Comparison of ENCODE assay signal across 8 mouse cellular contexts in genomic region chr7:99139841-99140491, GRCm38 (mm10). TPM values are rescaled to one million over a fixed set of nuclear protein-coding genes. Genes with fewer than 3 reads are reported as not detected.
DNase-seq lines count a peak whose midpoint lies in the region; ATAC-seq and TF ChIP-seq lines count a peak whose summit lies in the region.

No protein-coding gene starts in this region.

- under 1% methylated on average over 13 of the region's 13 CpGs for WGBS in embryonic facial prominence, embryonic 12.5 days
- under 1% methylated on average over 13 of the region's 13 CpGs for WGBS in intestine, embryonic 16.5 days
- WGBS in midbrain, embryonic 11.5 days, result under 1% methylated on average over 13 of the region's 13 CpGs

- peaks cover 57% of the 10 kb centered on the region for H3K79me2 ChIP-seq in C2C12 (ENCODE audit: control insufficient read depth, insufficient read depth)

- H3K27ac ChIP-seq in embryonic facial prominence, embryonic 12.5 days, result peak overlapping the region; percentile 86
- peak overlapping the region; percentile 92 for H3K27ac ChIP-seq in intestine, embryonic 16.5 days (ENCODE audit: low read length)
- H3K27ac ChIP-seq in midbrain, embryonic 11.5 days (ENCODE audit: low read depth, low read length), result no peak overlapping the region

- peaks cover 29% of the 10 kb centered on the region for H3K79me3 ChIP-seq in C2C12 (ENCODE audit: low read depth)

- H3K9me3 ChIP-seq in embryonic facial prominence, embryonic 12.5 days, result no peaks in the 10 kb centered on the region
- H3K9me3 ChIP-seq in intestine, embryonic 16.5 days (ENCODE audit: control insufficient read depth, low read length), result 0 out of 2 replicates have a peak, but pooled peaks cover 5% of the 10 kb centered on the region
- no peaks in the 10 kb centered on the region for H3K9me3 ChIP-seq in midbrain, embryonic 11.5 days (ENCODE audit: control insufficient read depth, low read length)

- peak; percentile 51 for DNase-seq in cerebellum, adult 9-10 months
- no peak for DNase-seq in cerebellum, postnatal 4 days (ENCODE audit: low spot score in 2 of 2)
- DNase-seq in midbrain, embryonic 11.5 days (ENCODE audit: low spot score, missing footprints), result peak; percentile 90
- DNase-seq in adrenal gland, adult 18-20 months (ENCODE audit: low spot score in 2 of 2), result no peak

- H3ac ChIP-seq in C2C12 (ENCODE audit: control insufficient read depth, insufficient read length, low read depth), result peak overlapping the region; percentile 93

- no peak for ATAC-seq in embryonic facial prominence, embryonic 12.5 days (ENCODE audit: insufficient number of reproducible peaks, insufficient read depth, low FRiP score, low TSS enrichment)
- peak; percentile 8; the same call in 1 of the 2 replicates for ATAC-seq in intestine, embryonic 16.5 days
- no peak for ATAC-seq in midbrain, embryonic 11.5 days (ENCODE audit: low FRiP score)
- ATAC-seq in monocyte, adult 5-6 weeks (replicated peaks; ENCODE audit: insufficient number of reproducible peaks, low FRiP score, low TSS enrichment, poor library complexity, severe bottlenecking), result no peak

- no peaks in the 10 kb centered on the region for H3K36me3 ChIP-seq in C2C12 (ENCODE audit: control insufficient read depth, insufficient read depth)
- no peaks in the 10 kb centered on the region for H3K36me3 ChIP-seq in embryonic facial prominence, embryonic 12.5 days
- no peaks in the 10 kb centered on the region for H3K36me3 ChIP-seq in intestine, embryonic 16.5 days (ENCODE audit: control insufficient read depth, insufficient read depth, low read length)
- no peaks in the 10 kb centered on the region for H3K36me3 ChIP-seq in midbrain, embryonic 11.5 days (ENCODE audit: control insufficient read depth, insufficient read depth, low read length)

- H3K9ac ChIP-seq in embryonic facial prominence, embryonic 12.5 days, result peak overlapping the region; percentile 91
- H3K9ac ChIP-seq in intestine, embryonic 16.5 days (ENCODE audit: low read depth, low read length), result peak overlapping the region; percentile 97
- peak overlapping the region; percentile 4; the same call in 1 of the 2 replicates for H3K9ac ChIP-seq in midbrain, embryonic 11.5 days (ENCODE audit: low read length)

- peak overlapping the region; percentile 86 for H3K4me2 ChIP-seq in embryonic facial prominence, embryonic 12.5 days (replicated peaks)
- peak overlapping the region; percentile 79 for H3K4me2 ChIP-seq in intestine, embryonic 16.5 days (ENCODE audit: low read depth, low read length)
- H3K4me2 ChIP-seq in midbrain, embryonic 11.5 days, result peak overlapping the region; percentile 72

- TF ChIP-seq CTCF in C2C12 (IDR thresholded peaks at IDR 0.05; ENCODE audit: control insufficient read depth, insufficient read depth, insufficient read length), result no peak

- H3K27me3 ChIP-seq in C2C12 (ENCODE audit: control insufficient read depth, insufficient read depth, insufficient read length), result no peaks in the 10 kb centered on the region
- H3K27me3 ChIP-seq in embryonic facial prominence, embryonic 12.5 days, result no peaks in the 10 kb centered on the region
- H3K27me3 ChIP-seq in intestine, embryonic 16.5 days (replicated peaks; ENCODE audit: control insufficient read depth, insufficient read depth, low read length), result no peaks in the 10 kb centered on the region
- H3K27me3 ChIP-seq in midbrain, embryonic 11.5 days (ENCODE audit: control insufficient read depth, insufficient read depth, low read length), result no peaks in the 10 kb centered on the region

- peaks cover 14% of the 10 kb centered on the region for H3K4me1 ChIP-seq in embryonic facial prominence, embryonic 12.5 days
- H3K4me1 ChIP-seq in intestine, embryonic 16.5 days (ENCODE audit: control insufficient read depth, insufficient read depth, low read length), result peaks cover 16% of the 10 kb centered on the region
- H3K4me1 ChIP-seq in midbrain, embryonic 11.5 days (ENCODE audit: control insufficient read depth, insufficient read depth, low read length), result peaks cover 12% of the 10 kb centered on the region

- H3K4me3 ChIP-seq in C2C12 (ENCODE audit: insufficient read depth, poor library complexity, severe bottlenecking), result peak overlapping the region; percentile 83
- peak overlapping the region; percentile 97 for H3K4me3 ChIP-seq in embryonic facial prominence, embryonic 12.5 days
- peak overlapping the region; percentile 97 for H3K4me3 ChIP-seq in intestine, embryonic 16.5 days (ENCODE audit: low read length)
- H3K4me3 ChIP-seq in midbrain, embryonic 11.5 days (ENCODE audit: low read depth, low read length), result peak overlapping the region; percentile 92

TF ChIP-seq in C2C12, 6 proteins besides CTCF, POLR2A, EP300 and RAD21:
- TF ChIP-seq CEBPB (IDR thresholded peaks at IDR 0.05; ENCODE audit: low read depth) (no peak), MYOG (IDR thresholded peaks at IDR 0.05; ENCODE audit: control insufficient read depth, extremely low read depth, insufficient read length) (no peak), FOSL1 (IDR thresholded peaks at IDR 0.05; ENCODE audit: insufficient read depth, low read length, poor library complexity, severe bottlenecking) (no peak), MYOD1 (IDR thresholded peaks at IDR 0.05; ENCODE audit: control insufficient read depth, insufficient read length, low read depth) (no peak), MAX (IDR thresholded peaks at IDR 0.05) (no peak), USF1 (IDR thresholded peaks at IDR 0.05; ENCODE audit: low read depth) (no peak)

RNA-seq across cellular contexts. Expression of gene Uvrag, which starts 1.0 kb away (rescaled TPM):
- 9.0 TPM for polyA plus RNA-seq in C2C12 (2012; fragmentation: generic; extraction: Trizol)
- 17.6 and 20.2 TPM in 2 replicates for polyA plus RNA-seq in embryonic facial prominence, embryonic 12.5 days (2016; fragmentation: Nextera tagmentation; extraction: Ambion mirVana)
- 17.4 and 18.3 TPM in 2 replicates for polyA plus RNA-seq in intestine, embryonic 16.5 days (2015; fragmentation: Nextera tagmentation; extraction: Ambion mirVana)
- 10.1 and 11.4 TPM in 2 replicates for polyA plus RNA-seq in midbrain, embryonic 11.5 days (2014; fragmentation: Nextera tagmentation; extraction: Ambion mirVana)
- 90.8 to 94.9 TPM (median 92.1 TPM) in 3 replicates for total RNA-seq in monocyte, adult 5-6 weeks (2017)
- total RNA-seq in adrenal gland, adult 18-20 months (2021), result 10 to 100 TPM; 15.4 to 29.0 TPM

RNA-seq across cellular contexts. Expression of gene Dgat2, which starts 42.6 kb away (rescaled TPM):
- 3.0 TPM for polyA plus RNA-seq in C2C12 (2012; fragmentation: generic; extraction: Trizol)
- polyA plus RNA-seq in embryonic facial prominence, embryonic 12.5 days (2016; fragmentation: Nextera tagmentation; extraction: Ambion mirVana), result 14.4 and 14.7 TPM in 2 replicates
- polyA plus RNA-seq in intestine, embryonic 16.5 days (2015; fragmentation: Nextera tagmentation; extraction: Ambion mirVana), result 325 and 488 TPM in 2 replicates
- polyA plus RNA-seq in midbrain, embryonic 11.5 days (2014; fragmentation: Nextera tagmentation; extraction: Ambion mirVana), result 8.7 and 9.8 TPM in 2 replicates
- total RNA-seq in monocyte, adult 5-6 weeks (2017), result 5.5 to 19.7 TPM (median 8.6 TPM) in 3 replicates
- 100 to 1,000 TPM; 284 to 447 TPM for total RNA-seq in adrenal gland, adult 18-20 months (2021)

Comparison
In these comparisons a context has a peak if more than half of its experiments do, and no peak if none do; other contexts are left out.
1. DNase-seq: peak in cerebellum, adult 9-10 months (single experiment) and midbrain, embryonic 11.5 days (single experiment); none in cerebellum, postnatal 4 days (0 of 2) and adrenal gland, adult 18-20 months (0 of 2).
2. H3K9ac ChIP-seq: peak in every context shown above with its lines; median percentile 97 in intestine, embryonic 16.5 days; 91 in embryonic facial prominence, embryonic 12.5 days; 4 in midbrain, embryonic 11.5 days.
3. RNA of gene Dgat2, which starts 42.6 kb away (polyA plus RNA-seq): 325 to 488 TPM in intestine, embryonic 16.5 days; 14.4 to 14.7 TPM in embryonic facial prominence, embryonic 12.5 days, 8.7 to 9.8 TPM in midbrain, embryonic 11.5 days and 3.0 TPM in C2C12 (single experiment); every median in the first group is over 10 times any median in the second.
4. Peak in every context shown above with its lines, with median percentiles within 50 percentile points of each other: H3K4me3 ChIP-seq and H3K4me2 ChIP-seq.